Mouse (Mus musculus) ES-Bruce4 (cell line): ENCODE measurements at regions not wholly inside any gene's neighbourhood (a gene's known extent, or its start where the extent isn't known, plus 50 kb on each side); places are given as distances from the start of the nearest gene placed in this dataset.

ENCODE experiments used
- H3K27ac ChIP-seq: 2 replicates; pipeline ENCODE4 v1.5.1; 2012; ENCODE audit warnings: low read length, inconsistent platforms; ENCODE audit not compliant: insufficient read depth
- H3K27me3 ChIP-seq: 2 replicates; pipeline ENCODE4 v1.6.1; 2012; ENCODE audit warnings: mild to moderate bottlenecking, low read length, inconsistent platforms; ENCODE audit not compliant: control insufficient read depth, poor library complexity, insufficient read depth, severe bottlenecking
- H3K36me3 ChIP-seq: 2 replicates; pipeline ENCODE4 v1.6.1; 2012; ENCODE audit warnings: inconsistent platforms, mild to moderate bottlenecking, low read length, moderate library complexity; ENCODE audit not compliant: control insufficient read depth, poor library complexity, insufficient read depth, severe bottlenecking
- H3K4me1 ChIP-seq: one replicate; pipeline ENCODE4 v1.8.1; 2011; ENCODE audit warnings: low read length; ENCODE audit not compliant: control insufficient read depth, insufficient read depth
- H3K4me3 ChIP-seq: 2 replicates; pipeline ENCODE4 v1.5.1; 2011; ENCODE audit warnings: low read depth, mild to moderate bottlenecking, low read length
- H3K9ac ChIP-seq: 2 replicates; pipeline ENCODE4 v1.6.1; 2012; ENCODE audit warnings: low read depth, mild to moderate bottlenecking, inconsistent platforms; ENCODE audit not compliant: poor library complexity, severe bottlenecking
- H3K9me3 ChIP-seq: replicated peaks from 2 replicates; pipeline ENCODE4 v1.6.1; 2012; ENCODE audit warnings: mild to moderate bottlenecking, low read length, inconsistent platforms; ENCODE audit not compliant: control insufficient read depth, poor library complexity, insufficient read depth, severe bottlenecking
- CTCF ChIP-seq: IDR thresholded peaks from one replicate; pipeline ENCODE4 v1.8.1; 2011; ENCODE audit warnings: low read depth, low read length
- EP300 ChIP-seq: IDR thresholded peaks from 2 replicates; pipeline ENCODE4 v1.6.1; 2011; ENCODE audit warnings: low read depth, low read length; ENCODE audit not compliant: insufficient read depth
- POLR2A ChIP-seq: IDR thresholded peaks from one replicate; pipeline ENCODE4 v1.8.1; 2011; ENCODE audit warnings: low read length; ENCODE audit not compliant: insufficient read depth

- TF ChIP-seq EP300 (no peak), POLR2A (no peak), CTCF (no peak)
- Histone ChIP-seq H3K9me3 (no peaks in the 10 kb centered on the region), H3K27me3 (no peaks in the 10 kb centered on the region), H3K4me1 (no peaks in the 10 kb centered on the region), H3K4me3 (no peak overlapping the region), H3K9ac (no peak overlapping the region), H3K36me3 (no peaks in the 10 kb centered on the region), H3K27ac (no peak overlapping the region)
These were observed 117.9 kb upstream of the Rtl1 start for GRCm38 (mm10) chr12:109718036-109718435.

GRCm38 (mm10) chr12:109738201-109738600 is 138.1 kb upstream of the Rtl1 start:
- Histone ChIP-seq H3K36me3 (no peaks in the 10 kb centered on the region), H3K9ac (no peak overlapping the region), H3K27me3 (no peaks in the 10 kb centered on the region), H3K4me3 (no peak overlapping the region), H3K27ac (no peak overlapping the region), H3K9me3 (no peaks in the 10 kb centered on the region), H3K4me1 (no peaks in the 10 kb centered on the region)
- no peak for TF ChIP-seq EP300
- TF ChIP-seq CTCF = no peak
- no peak for TF ChIP-seq POLR2A

- Histone ChIP-seq H3K9ac (no peak overlapping the region), H3K9me3 (no peaks in the 10 kb centered on the region), H3K36me3 (no peaks in the 10 kb centered on the region), H3K4me1 (no peaks in the 10 kb centered on the region), H3K27ac (no peak overlapping the region), H3K27me3 (no peaks in the 10 kb centered on the region), H3K4me3 (no peak overlapping the region)
- TF ChIP-seq POLR2A (no peak), EP300 (no peak), CTCF (no peak)
These were observed 138.8 kb upstream of the Rtl1 start for GRCm38 (mm10) chr12:109738911-109739310.

GRCm38 (mm10) chr12:109742486-109742885 is 142.4 kb upstream of the Rtl1 start:
- no peak for TF ChIP-seq EP300
- no peak for TF ChIP-seq CTCF
- no peak for TF ChIP-seq POLR2A
- H3K36me3 ChIP-seq = no peaks in the 10 kb centered on the region
- no peak overlapping the region for H3K4me3 ChIP-seq
- no peaks in the 10 kb centered on the region for H3K9me3 ChIP-seq
- no peaks in the 10 kb centered on the region for H3K4me1 ChIP-seq
- no peak overlapping the region for H3K9ac ChIP-seq
- no peak overlapping the region for H3K27ac ChIP-seq
- no peaks in the 10 kb centered on the region for H3K27me3 ChIP-seq

GRCm38 (mm10) chr12:109743036-109743650 is 143.0 kb upstream of the Rtl1 start:
- no peaks in the 10 kb centered on the region for H3K9me3 ChIP-seq
- H3K4me3 ChIP-seq = no peak overlapping the region
- no peaks in the 10 kb centered on the region for H3K27me3 ChIP-seq
- no peak overlapping the region for H3K27ac ChIP-seq
- TF ChIP-seq EP300 = no peak
- no peak overlapping the region for H3K9ac ChIP-seq
- no peaks in the 10 kb centered on the region for H3K4me1 ChIP-seq
- H3K36me3 ChIP-seq = no peaks in the 10 kb centered on the region

- Histone ChIP-seq H3K9me3 (no peaks in the 10 kb centered on the region), H3K36me3 (no peaks in the 10 kb centered on the region), H3K27me3 (no peaks in the 10 kb centered on the region), H3K4me3 (no peak overlapping the region), H3K9ac (no peak overlapping the region), H3K4me1 (no peaks in the 10 kb centered on the region), H3K27ac (no peak overlapping the region)
- TF ChIP-seq EP300 = no peak
- no peak for TF ChIP-seq POLR2A
- TF ChIP-seq CTCF = no peak
These were observed 144.1 kb upstream of the Rtl1 start for GRCm38 (mm10) chr12:109744186-109744585.
